Mouse (Mus musculus) large intestine, adult 2 months (tissue): ENCODE measurements around the gene Rnf130. TPM values are rescaled to one million over a fixed set of nuclear protein-coding genes. Genes with fewer than 3 reads are reported as not detected.
A peak's percentile ranks its signal among the peaks of the same experiment; 100 is the strongest.

Experiments
- DNase-seq: peaks from one replicate; pipeline ENCODE4 v3.0.0-alpha.2; 2012; ENCODE audit warnings: low read depth, low spot score
- WGBS: fragments of 180-500 bp; shearing (Covaris S2); methylation state at CpG from one replicate; pipeline ENCODE4 v1.1.7; 2018; 5-methylcytosine and 5-hydroxymethylcytosine counted together
- polyA plus RNA-seq: library from polyadenylated mRNA; depleted of rRNA; stranded (reverse); fragments of >200 nt; gene quantifications from 2 replicates; pipeline ENCODE4 v1.2.3, GENCODE M21; 2012

The Rnf130 gene
- polyA plus RNA-seq, 1 experiment: 14.9 TPM

DNA sequence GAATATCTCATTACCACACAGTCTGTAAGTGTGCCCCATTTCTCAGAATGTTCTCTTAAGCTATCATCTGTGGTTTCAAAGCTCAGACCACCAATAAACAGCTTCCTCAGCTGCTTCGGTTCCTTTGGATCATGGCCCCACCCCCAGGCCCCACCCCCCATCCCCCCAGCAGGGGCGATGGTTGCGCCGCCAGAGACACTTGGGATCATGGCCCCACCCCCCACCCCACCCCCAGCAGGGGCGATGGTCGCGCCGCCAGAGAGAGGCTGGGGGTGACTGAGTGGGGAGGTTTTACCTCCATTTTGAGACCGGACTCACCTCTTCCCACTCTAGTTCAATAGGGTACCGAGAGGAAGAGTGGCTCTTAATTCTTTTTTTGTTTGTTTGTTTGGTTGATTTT, 102.6 kb downstream of the Rnf130 start:
- WGBS: 14% methylated on average over 10 of the region's 10 CpGs
- no peak for DNase-seq

DNA sequence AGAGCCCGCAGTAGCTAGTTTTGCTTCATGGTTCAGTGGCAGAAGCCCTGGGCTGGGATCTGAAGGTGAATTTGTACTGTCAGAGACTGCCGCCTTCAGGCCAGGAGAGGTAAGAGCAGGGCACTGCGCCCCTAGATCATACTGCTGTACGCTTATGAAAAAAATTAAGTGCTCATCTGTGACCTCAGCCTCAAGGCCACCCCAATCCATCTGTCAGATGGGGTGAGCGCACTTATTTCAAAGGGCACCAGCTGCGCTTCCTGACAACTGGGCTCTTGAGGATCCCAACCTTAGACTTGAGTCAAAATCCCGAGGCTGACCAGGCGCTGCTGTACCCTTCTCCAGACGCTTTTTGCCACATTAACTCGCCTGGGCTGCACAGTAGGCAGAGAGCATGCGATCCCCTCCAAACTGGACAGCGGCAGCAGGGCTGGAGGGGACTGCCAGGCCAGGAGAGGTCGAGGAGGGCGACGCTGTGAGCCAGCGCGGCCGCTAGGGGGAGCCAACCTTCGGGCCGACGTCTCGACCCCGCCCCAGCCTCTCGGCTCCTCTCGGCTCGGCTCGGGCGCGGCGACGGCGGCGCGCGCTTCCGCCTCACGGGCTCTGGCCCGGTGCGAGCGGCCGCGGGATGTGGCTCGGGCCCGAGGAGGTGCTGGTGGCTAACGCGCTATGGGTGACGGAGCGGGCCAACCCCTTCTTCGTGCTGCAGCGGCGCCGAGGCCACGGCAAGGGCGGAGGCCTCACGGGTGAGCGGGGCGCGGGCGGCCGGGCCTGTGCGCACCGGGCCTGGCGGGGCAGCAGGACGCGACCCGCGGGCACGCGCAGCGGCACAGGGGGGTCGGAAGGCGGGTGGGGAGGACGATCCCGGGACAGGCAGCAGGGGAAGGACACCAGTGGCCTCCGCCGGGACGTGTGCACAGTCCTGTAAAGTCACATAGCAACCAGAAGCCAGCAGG, 105.9 kb downstream of the Rnf130 start, which contains the start of gene Tbc1d9b:
Gene Tbc1d9b (plus strand): TSS at position 586 of the 956 bp plus-strand sequence.
- WGBS: under 1% methylated on average over 76 of the region's 77 CpGs
- peak; percentile 55 for DNase-seq

DNA sequence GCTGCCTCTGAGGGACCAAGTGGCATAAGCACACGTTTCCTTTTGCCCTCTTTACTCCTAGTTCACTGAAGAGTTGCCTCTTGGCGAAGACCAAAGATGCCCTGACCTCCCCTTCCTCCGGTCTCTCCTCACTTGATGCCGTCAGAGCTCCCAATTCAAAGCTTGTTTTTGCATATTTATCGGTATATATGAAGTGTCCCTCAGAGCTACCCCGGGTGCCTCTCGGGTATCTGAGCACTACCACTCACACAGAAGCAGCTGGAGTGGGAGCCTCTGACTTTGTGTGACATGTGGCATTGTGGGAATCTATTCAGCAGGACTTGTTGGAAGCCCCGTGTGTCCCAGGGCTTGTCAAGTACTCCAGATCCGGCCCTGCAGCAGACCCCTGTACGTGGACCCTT, 106.7 kb downstream of the Rnf130 start:
- WGBS: 9% methylated on average over 10 of the region's 10 CpGs
- DNase-seq: no peak

DNA sequence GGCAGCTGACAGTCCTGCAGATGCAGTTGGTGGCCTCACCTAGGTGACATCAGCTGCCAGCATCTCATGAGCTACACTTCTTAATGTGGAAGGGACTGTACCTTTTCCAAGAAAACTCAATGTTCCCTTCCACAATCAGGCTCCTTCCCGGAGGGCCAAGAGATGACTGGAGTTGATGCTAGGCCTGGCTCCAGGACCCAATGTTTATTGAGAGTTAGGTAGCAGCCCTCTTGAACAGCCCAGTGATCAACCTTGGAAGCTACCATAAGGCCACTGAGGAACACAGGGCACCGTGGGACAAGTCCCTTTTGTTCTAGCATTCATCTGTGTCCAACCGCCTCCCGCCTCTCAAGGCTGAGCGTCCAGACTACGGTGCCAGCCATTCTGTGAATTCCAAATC, 107.1 kb downstream of the Rnf130 start:
- no peak for DNase-seq
- 81% methylated on average over 6 of the region's 6 CpGs for WGBS

DNA sequence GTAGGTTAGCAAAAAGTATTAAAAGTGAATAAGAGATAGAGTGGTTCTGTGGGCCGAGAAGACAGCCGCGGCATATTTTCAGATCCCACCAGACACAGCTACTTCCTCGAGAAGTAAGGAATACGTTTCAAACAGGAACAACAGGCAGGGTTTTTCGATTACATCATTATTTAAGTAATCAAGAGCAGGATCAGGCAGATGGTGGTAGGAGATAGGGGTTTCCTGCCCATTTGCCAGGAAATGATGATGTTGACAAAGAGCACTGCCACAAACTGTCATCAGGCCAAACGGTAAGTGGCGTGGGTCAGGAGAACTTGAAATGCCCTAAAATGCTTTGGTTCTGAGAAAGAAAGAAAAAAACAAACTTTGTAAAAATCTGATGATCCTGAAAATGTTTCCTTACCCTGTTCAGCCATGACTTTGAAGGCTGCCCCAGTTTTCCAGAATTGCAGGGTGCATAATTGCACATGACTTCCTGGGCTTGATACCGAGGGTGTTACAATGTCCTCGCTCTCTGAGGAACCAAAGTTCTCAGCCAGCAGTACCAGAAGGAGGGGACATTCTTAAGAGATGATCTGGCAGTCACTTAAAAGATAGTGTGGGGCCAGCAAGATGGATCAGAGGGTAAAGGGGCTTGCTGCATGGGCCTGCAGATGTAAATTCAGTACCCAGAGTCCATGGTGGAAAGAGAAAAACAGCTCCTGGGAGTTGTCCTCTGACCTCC, 109.2 kb downstream of the Rnf130 start:
- WGBS: 57% methylated on average over 10 of the region's 10 CpGs

DNA sequence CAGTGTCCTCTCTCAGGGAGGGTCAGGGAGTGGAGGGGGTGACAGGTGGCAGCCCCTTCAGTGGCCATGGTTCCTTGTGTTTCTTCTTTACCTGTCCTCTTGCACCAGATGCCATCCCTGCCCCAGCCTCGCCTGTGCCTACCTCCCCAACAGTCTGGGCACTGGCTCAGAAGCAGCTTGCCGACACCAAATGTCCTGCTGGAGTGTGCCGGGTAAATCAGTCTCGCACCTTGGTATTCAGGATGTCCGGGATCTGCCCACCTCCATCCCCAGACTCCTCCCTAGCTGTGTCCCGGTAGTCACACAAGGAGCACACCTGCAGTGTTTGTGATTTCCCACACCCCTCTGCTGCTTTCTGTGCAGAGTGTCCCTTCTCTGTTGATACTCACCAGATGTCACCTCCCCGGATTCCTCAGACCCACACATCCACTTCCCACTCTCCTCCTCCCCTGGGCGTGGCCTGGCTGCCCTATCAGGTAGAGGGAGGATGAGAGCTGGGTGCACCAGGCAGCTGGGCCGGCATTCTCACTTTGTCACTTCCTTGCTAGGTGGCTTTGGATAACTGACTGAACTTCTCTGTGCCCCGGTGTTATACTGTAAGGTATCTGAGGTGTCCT, 113.2 kb downstream of the Rnf130 start:
- 54% methylated on average over 10 of the region's 10 CpGs for WGBS
- DNase-seq: no peak

More for the DNA sequence above, 109.2 kb downstream of the Rnf130 start:
- no peak for DNase-seq

DNA sequence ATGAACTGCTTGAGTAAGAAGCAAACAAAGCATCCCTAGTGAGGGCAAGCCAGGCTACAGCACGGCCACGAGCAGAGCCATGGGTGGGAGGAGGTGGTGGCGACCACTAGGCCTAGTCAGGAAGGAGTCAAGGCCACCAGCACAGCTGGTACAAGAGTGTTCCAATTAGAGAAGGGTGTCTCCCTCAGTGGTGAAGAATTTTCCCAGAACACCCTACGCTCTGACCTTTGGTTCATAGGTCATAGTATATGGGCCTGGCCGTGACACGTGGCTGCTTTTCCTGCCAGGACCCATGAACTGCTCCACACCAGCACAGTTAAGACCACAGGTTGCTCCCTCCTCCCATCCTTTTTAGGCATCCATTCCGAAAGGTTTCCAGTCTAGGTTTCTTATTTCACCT, 114.4 kb downstream of the Rnf130 start:
- WGBS: 69% methylated on average over 7 of the region's 7 CpGs
- no peak for DNase-seq

DNA sequence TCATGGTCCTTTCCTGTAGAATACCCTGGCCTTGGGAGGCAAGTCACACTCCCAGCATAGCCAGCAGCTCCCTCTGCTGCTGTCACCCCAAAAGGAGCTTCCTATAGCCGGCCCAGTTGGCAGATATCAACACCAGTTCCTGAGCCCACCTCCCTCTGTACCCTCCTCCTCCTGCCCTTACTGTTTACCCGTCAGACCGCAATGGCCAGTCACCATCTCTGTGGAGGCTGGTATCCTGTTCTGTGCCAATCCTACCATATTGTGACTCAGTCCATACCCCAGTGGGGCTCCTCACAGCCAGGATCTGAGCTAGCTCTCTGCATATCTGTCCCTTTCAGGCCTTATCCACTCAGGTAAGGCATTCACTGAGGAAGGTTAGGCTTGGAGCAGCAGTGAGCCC, 120.4 kb downstream of the Rnf130 start:
- no peak for DNase-seq
- 85% methylated on average over 3 of the region's 3 CpGs for WGBS

DNA sequence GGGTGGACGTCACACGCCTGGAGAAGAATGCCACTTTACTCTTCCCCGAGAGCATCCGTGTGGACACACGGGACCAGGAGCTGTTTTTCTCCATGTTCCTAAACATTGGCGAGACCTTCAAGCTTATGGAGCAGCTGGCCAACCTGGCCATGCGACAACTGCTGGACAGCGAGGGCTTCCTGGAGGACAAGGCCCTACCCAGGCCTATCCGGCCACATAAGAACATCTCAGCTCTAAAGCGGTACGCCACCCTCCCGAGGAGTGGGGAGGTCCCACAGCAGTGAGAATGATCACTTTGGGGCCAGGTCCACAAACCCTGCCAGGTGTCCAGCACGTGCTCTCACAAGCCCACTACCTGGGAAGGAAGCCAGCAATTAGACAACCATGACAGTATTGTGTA, 121.0 kb downstream of the Rnf130 start:
- 93% methylated on average over 13 of the region's 13 CpGs for WGBS
- no peak for DNase-seq

DNA sequence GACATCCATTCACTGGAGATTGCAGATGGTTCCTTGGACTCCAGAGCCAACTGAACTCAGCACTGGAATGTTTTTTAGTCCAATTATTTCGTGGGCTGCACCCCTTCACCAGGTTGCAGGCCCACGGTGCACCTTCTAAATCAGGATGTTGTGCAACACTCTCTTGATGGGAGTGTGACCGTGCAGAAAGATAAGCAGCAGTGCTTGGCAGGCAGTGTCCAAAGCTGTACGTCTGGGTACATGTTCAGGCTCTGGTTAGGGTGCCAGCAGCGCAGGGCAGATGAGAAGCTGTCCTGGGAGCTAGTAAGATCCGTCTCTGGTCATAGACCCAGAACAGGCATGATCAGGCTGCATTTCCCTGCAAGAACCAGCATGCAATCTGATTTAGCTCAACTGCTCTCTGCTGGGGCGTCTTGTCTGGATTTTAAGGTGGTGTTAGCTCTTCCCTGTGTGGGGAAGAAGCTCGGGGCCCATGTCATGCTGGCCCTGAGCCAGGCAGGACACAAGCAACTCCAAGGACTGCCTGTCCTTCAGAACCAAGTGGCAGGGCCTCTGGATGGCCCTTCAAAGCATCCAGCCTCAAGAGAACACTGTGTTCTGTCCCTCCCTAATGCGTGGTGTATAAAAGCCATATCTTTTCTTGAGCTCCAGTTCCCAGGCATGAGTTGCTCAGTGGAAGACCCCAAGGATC, 122.3 kb downstream of the Rnf130 start:
- 72% methylated on average over 9 of the region's 9 CpGs for WGBS
- no peak for DNase-seq

DNA sequence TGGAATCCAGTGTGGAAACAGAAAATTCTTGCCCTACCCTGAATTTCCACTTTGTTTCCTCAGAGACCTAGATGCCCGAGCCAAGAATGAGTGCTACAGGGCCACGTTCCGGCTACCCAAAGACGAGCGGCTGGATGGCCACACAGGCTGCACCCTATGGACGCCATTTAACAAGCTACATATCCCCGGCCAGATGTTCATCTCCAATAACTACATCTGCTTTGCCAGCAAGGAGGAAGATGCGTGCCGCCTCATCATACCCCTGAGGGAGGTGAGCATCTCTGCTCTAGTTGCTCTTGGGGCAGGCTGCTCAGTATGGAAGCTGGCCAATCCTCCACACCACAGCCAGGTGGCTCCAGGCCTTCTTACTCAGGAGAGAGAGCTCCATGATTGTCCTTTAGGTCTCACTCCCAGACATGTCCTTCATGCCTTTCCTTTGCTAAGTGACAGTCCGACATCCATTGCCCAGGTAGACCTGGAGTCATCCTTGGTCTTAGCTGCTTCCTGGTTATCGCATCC, 122.9 kb downstream of the Rnf130 start:
- 95% methylated on average over 11 of the region's 11 CpGs for whole genome bisulfite sequencing
- DNase-seq: no peak

DNA sequence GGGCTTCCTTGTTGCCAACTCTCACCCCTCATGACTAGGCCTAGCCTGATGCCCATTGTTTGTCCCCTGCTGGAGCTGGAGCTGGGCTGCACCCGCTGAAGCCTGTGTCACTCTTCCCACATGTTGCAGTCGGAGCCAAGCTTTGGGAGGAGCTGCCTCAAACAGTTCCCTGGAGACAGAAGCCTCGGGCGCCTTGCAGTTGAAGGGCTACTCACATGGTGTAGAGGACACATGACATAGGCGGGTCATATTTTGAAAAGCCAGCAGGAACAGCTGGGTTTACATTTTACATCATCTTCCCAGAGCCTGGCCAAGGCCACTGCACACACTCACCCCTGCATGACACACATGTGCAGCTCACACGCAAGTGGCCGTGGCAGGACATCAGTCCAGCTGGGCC, 124.1 kb downstream of the Rnf130 start:
- no peak for DNase-seq
- 76% methylated on average over 7 of the region's 7 CpGs for WGBS

DNA sequence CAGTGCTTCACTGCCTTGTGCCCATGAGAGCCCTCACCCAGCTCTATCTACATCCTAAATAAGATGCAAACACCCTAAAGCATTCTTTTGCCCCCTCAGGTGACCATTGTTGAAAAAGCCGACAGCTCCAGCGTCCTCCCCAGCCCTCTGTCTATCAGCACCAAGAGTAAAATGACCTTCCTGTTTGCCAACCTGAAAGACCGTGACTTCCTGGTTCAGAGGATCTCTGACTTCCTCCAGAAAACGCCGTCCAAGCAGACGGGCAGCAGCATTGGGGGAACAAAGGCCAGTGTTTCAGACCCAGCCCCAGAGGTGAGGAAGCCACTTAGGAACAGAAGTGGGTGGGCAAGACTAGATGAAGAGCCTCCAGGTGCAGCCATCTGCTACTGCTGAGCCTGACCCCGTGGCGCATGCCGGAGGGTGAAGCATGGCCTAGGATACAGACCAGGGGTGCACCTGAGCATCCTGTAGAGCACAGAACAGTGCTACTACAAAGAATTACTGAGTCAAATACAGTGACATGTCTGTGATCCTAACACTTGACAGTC, 124.5 kb downstream of the Rnf130 start:
- 72% methylated on average over 9 of the region's 9 CpGs for WGBS
- DNase-seq: no peak

DNA sequence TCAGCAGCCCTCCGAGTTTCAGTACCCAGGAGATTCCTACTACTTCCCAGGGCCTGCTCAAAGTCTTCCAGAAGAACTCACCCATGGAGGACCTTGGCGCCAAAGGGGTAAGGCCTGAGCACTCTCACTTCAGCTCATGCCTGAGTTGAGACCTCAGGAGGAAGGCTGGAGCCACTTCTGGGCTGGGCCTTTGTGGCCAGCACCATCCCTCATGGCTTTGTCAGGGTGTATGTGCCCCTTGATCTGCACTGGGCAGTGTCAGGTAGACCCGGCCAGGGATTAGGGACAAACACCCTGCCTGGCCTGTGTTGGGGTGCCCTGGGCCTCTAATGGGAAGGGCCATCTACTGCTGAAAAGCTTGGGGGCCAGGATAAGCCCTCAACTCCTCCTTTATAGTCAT, 126.2 kb downstream of the Rnf130 start:
- DNase-seq: no peak
- WGBS: 92% methylated on average over 3 of the region's 3 CpGs

DNA sequence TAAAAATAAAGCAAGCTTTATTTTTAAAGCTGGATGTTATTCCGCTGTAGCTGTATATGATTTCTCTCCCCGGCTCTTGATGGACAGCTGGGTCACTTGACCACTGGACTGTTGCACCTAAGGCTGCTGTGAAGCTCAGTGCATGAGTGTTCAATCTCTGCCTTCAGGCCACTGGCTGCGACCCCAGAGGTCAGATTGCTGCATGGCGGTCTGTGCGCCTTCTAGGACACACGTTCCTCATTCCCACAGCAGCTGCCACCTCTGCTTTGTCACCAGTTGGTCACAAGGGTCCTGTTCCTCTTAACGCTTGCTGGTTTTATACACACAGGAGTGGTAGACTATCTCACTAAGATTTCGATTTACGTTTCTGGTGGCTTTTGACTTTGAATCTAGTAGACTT, 129.0 kb downstream of the Rnf130 start:
- no peak for DNase-seq
- WGBS: 86% methylated on average over 9 of the region's 9 CpGs
